Mouse (Mus musculus) stomach, embryonic 16.5 days (tissue): Measurements from ENCODE around the gene Sipa1l2. TPM values are rescaled to one million over a fixed set of nuclear protein-coding genes. Genes with fewer than 3 reads are reported as not detected.

Source experiments
- ATAC-seq: fragments of 200-750 bp; cut with Nextera tagmentation; 2 replicates; pipeline ENCODE4 v1.8.0; 2017; ENCODE audit warnings: moderate number of reproducible peaks, moderate TSS enrichment; ENCODE audit not compliant: insufficient read depth, low FRiP score
- H3K27ac ChIP-seq: fragments of 300-500 bp; sonication (generic); 2 replicates; pipeline ENCODE4 v1.5.1; 2014; ENCODE audit warnings: low read length
- H3K27me3 ChIP-seq: fragments of 300-500 bp; sonication (generic); 2 replicates; pipeline ENCODE4 v1.6.1; 2014; ENCODE audit warnings: low read length, control low read depth, mixed read lengths; ENCODE audit not compliant: control insufficient read depth, insufficient read depth
- H3K36me3 ChIP-seq: fragments of 300-500 bp; sonication (generic); 2 replicates; pipeline ENCODE4 v1.6.1; 2014; ENCODE audit warnings: low read length; ENCODE audit not compliant: control insufficient read depth, insufficient read depth
- H3K4me1 ChIP-seq: fragments of 300-500 bp; sonication (generic); 2 replicates; pipeline ENCODE4 v1.6.1; 2014; ENCODE audit warnings: low read length, control low read depth, mixed read lengths; ENCODE audit not compliant: control insufficient read depth, insufficient read depth
- H3K4me2 ChIP-seq: fragments of 300-500 bp; sonication (generic); 2 replicates; pipeline ENCODE4 v1.6.1; 2014; ENCODE audit warnings: low read depth, low read length, mixed read lengths
- H3K4me3 ChIP-seq: fragments of 300-500 bp; sonication (generic); replicated peaks from 2 replicates; pipeline ENCODE4 v1.5.1; 2014; ENCODE audit warnings: mild to moderate bottlenecking, low read length
- H3K9ac ChIP-seq: fragments of 300-500 bp; sonication (generic); 2 replicates; pipeline ENCODE4 v1.6.1; 2014; ENCODE audit warnings: low read length
- H3K9me3 ChIP-seq: fragments of 300-500 bp; sonication (generic); replicated peaks from 2 replicates; pipeline ENCODE4 v1.6.1; 2016; ENCODE audit warnings: low read length, control low read depth; ENCODE audit not compliant: control insufficient read depth
- WGBS: fragments of 180-500 bp; shearing (Covaris S2); extraction: QIAGEN DNeasy Blood & Tissue Kit; methylation state at CpG from one replicate; pipeline ENCODE4 v1.1.7; 2014; 5-methylcytosine and 5-hydroxymethylcytosine counted together
- polyA plus RNA-seq: library from polyadenylated mRNA; unstranded; fragments of >200 nt; fragmentation: Nextera tagmentation; extraction: Ambion mirVana; gene quantifications from 2 replicates; pipeline ENCODE4 v1.2.1, GENCODE M21; 2015

The Sipa1l2 gene
- polyA plus RNA-seq, 1 experiment from 2014 or later: 9.3 TPM

- 79% methylated on average over 4 of the region's 4 CpGs for WGBS
- H3K9me3 ChIP-seq: no peaks in the 10 kb centered on the region
- H3K4me2 ChIP-seq: no peak overlapping the region
- no peak for ATAC-seq
- no peak overlapping the region for H3K4me3 ChIP-seq
- H3K9ac ChIP-seq: no peak overlapping the region
- H3K4me1 ChIP-seq: 0 out of 2 replicates have a peak, but pooled peaks cover 6% of the 10 kb centered on the region
- no peaks in the 10 kb centered on the region for H3K27me3 ChIP-seq
- H3K36me3 ChIP-seq: no peaks in the 10 kb centered on the region
- H3K27ac ChIP-seq: no peak overlapping the region
Measured at GRCm38 (mm10) chr8:125607714-125608223, 38.2 kb upstream of the Sipa1l2 start.

DNA sequence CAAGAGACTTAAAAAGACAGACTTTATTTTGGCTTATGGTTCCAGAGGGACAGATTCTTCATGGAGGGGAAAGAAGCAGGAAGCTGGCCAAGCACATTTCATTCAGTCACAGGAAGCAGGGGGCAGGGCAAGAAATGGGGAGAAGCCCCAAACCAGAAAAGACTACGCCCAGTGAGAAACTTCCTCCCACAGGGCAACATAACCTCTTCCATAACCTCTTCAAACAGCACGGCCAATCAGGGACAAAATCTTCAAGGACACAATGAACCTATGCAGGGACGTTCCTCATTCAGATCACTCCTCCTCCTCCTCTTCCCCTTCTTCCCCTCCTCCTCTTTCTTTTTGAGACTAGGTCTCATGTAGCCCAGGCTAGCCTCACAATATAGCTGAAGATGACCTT is 37.3 kb upstream of the Sipa1l2 start:
- Histone ChIP-seq H3K9ac (no peak overlapping the region), H3K36me3 (no peaks in the 10 kb centered on the region), H3K4me1 (0 out of 2 replicates have a peak, but pooled peaks cover 6% of the 10 kb centered on the region), H3K27me3 (no peaks in the 10 kb centered on the region), H3K4me2 (no peak overlapping the region), H3K27ac (no peak overlapping the region), H3K4me3 (no peak overlapping the region), H3K9me3 (no peaks in the 10 kb centered on the region)
- no peak for ATAC-seq
- WGBS: 61% methylated on average over 3 of the region's 3 CpGs

- Histone ChIP-seq H3K27me3 (no peaks in the 10 kb centered on the region), H3K27ac (no peak overlapping the region), H3K4me1 (0 out of 2 replicates have a peak, but pooled peaks cover 6% of the 10 kb centered on the region), H3K4me2 (no peak overlapping the region), H3K9ac (no peak overlapping the region), H3K36me3 (no peaks in the 10 kb centered on the region), H3K9me3 (no peaks in the 10 kb centered on the region), H3K4me3 (no peak overlapping the region)
- no peak for ATAC-seq
- 62% methylated on average over 8 of the region's 8 CpGs for WGBS
Measured at GRCm38 (mm10) chr8:125604817-125605512, 35.4 kb upstream of the Sipa1l2 start.

DNA sequence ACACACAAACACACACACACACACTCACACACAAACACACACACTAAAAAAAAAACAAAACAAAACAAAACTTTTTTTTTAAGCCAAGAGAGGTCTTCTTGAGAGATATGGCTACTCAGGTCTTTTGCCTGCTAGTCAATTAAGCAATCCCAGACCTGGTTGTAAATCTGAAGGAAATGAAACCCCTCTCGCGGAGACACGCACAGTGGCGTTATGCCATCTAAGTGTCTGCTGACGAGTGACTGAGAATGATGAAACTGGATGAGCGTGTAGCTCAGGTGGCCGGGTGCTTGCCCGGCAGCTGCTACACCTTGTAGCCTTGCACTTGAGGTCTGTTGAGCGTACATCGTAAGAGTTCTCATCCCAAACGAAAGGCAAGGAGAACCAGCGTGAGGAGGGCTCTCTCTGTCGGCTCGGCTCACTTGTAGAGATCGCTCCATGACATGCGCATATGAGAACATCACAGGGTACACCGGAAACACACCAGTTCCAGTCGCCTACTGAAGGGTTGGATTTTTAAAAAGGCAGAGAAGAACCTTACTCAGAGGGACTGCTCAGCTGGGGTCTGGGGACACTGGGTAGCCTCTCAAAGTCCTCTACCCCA is 34.7 kb upstream of the Sipa1l2 start:
- Histone ChIP-seq H3K36me3 (no peaks in the 10 kb centered on the region), H3K4me1 (0 out of 2 replicates have a peak, but pooled peaks cover 6% of the 10 kb centered on the region), H3K27me3 (no peaks in the 10 kb centered on the region), H3K9me3 (no peaks in the 10 kb centered on the region), H3K4me3 (no peak overlapping the region), H3K4me2 (no peak overlapping the region), H3K27ac (no peak overlapping the region), H3K9ac (no peak overlapping the region)
- 84% methylated on average over 18 of the region's 18 CpGs for WGBS
- ATAC-seq: no peak

DNA sequence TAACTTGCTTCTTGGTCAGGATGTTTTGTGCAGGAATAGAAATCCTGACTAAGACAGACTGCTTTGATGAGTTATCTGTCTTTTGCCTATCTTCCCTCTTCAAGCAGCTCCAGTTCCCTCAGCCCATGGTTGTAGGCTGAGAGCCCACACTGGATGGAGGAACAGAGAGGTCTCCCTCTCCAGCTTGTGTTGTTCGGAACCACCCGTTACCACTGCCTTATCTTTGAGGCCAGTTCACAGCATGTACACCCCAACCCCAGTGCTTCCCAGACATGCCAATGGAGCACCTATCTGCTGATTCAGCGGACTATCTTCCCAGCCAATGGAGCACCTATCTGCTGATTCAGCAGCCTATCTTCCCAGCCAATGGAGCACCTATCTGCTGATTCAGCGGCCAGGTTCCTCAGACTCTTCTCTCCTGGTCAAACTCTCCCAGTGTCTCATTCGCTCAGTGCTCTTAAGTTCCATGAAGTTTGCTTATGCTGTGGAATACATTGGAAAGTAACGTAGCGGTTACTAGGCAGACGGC is 33.8 kb upstream of the Sipa1l2 start:
- Histone ChIP-seq H3K9ac (no peak overlapping the region), H3K27me3 (no peaks in the 10 kb centered on the region), H3K27ac (no peak overlapping the region), H3K4me3 (no peak overlapping the region), H3K4me2 (no peak overlapping the region), H3K4me1 (0 out of 2 replicates have a peak, but pooled peaks cover 6% of the 10 kb centered on the region), H3K9me3 (no peaks in the 10 kb centered on the region), H3K36me3 (no peaks in the 10 kb centered on the region)
- 87% methylated on average over 8 of the region's 8 CpGs for WGBS
- ATAC-seq: no peak

DNA sequence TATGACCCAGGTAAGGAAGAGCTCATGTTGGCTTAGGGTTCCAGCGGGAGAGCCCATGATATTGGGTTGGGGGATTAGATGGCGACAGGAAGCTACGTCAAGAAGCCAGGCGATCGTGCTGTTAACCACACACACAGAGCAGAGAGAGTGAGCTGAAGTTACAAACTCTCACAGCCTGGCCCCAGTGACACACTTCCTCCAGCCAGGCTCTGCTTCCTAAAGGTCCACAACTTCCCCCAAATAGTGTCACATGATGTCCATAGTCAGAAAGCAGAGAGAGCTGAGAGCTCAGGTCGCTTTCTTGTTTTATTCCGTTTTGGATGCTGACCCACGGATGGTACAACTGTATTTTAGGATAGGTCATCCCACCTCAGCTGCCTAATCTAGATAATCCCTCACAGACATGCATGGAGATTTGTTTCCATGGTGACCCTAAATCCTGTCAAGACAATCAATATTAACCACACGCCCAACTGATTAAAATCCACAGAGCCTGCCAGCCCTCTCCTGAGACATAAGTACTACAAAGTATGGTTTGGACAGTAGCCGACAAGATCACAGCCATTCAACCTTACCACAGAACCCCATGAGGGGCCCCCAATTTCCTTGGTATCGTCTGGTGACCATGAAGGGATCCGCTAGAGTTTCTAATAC is 30.6 kb upstream of the Sipa1l2 start:
- no peak overlapping the region for H3K4me3 ChIP-seq
- H3K9me3 ChIP-seq: no peaks in the 10 kb centered on the region
- no peaks in the 10 kb centered on the region for H3K27me3 ChIP-seq
- WGBS: 64% methylated on average over 12 of the region's 12 CpGs
- H3K27ac ChIP-seq: no peak overlapping the region
- H3K36me3 ChIP-seq: no peaks in the 10 kb centered on the region
- no peak overlapping the region for H3K4me2 ChIP-seq
- ATAC-seq: no peak
- no peak overlapping the region for H3K9ac ChIP-seq
- peaks cover 13% of the 10 kb centered on the region for H3K4me1 ChIP-seq

DNA sequence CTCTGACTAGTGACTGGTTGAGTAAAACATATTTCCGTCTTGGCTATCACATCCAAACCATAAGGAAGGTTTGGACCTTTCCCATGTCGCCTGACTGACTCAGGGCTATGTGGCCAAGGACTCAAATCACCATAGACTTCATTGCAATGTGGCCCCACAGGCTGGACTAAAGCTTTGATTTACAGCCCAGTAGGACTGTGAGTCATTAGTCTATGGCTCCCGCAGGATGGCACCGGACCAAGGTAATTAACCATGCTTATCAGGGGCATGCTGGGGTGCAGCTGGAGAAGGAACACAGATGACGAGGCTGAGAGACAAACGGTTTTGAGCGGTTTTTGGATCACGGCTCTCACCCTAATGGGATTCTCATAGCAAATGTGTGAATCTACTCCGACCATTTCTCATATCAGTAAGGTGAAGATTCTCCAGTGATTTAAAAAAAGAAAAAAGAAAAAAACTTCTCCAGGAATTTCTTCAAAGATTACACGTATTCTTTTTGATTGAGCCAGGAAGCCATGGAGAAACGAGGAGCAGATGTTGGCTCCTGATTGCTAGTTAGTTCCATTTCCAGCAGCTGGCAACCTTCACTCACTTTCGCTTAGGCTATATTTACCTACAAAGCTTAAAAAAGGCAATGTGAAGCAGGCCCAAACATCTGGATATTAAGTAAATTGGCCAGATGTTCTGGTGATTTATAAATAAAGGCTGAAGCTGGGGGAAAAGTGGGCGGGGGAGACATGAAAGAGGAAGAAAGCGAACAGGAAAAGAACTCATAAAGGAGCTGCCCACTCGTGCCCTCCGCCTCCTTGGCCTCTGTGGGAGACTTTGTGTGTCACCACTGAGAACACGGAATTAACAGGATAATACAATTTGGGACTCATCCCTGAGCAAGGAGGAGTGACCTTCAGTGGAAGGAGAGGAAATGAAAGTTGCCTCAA is 26.2 kb upstream of the Sipa1l2 start:
- Histone ChIP-seq H3K9me3 (no peaks in the 10 kb centered on the region), H3K4me3 (no peak overlapping the region), H3K27ac (no peak overlapping the region), H3K4me2 (no peak overlapping the region), H3K9ac (no peak overlapping the region), H3K27me3 (no peaks in the 10 kb centered on the region), H3K4me1 (peaks cover 11% of the 10 kb centered on the region), H3K36me3 (no peaks in the 10 kb centered on the region)
- no peak for ATAC-seq
- WGBS: 40% methylated on average over 17 of the region's 17 CpGs

DNA sequence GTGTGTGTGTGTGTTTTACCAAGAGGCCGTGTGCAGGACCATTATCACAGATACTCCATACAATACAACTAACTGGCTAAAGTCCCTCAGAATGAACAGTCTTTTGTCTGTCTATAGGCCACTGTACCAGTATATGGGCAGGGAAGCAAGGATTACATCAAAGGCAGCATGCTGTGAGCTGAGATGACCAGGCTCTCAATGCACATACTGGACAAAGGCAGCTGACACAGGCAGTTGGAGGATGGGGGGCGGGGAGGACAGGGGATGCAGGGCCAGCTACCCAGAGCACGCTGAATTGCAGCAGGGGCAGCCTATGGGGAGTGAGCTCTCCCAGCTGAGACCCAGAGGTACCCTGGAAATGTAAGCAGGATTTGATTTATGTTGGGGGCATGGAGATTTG is 20.8 kb upstream of the Sipa1l2 start:
- Histone ChIP-seq H3K4me2 (no peak overlapping the region), H3K27ac (no peak overlapping the region), H3K4me3 (no peak overlapping the region), H3K9ac (peak overlapping the region; percentile 36; the same call in 1 of the 2 replicates), H3K4me1 (peaks cover under 1% of the 10 kb centered on the region), H3K36me3 (no peaks in the 10 kb centered on the region), H3K9me3 (no peaks in the 10 kb centered on the region), H3K27me3 (no peaks in the 10 kb centered on the region)
- no peak for ATAC-seq
- WGBS: 58% methylated on average over 3 of the region's 3 CpGs
